Mouse (Mus musculus) thymus, adult 2 months (tissue): Measurements from ENCODE around the gene Ttc8.

Source experiments
- CTCF ChIP-seq: fragments of 200-500 bp; IDR thresholded peaks from 2 replicates; pipeline ENCODE4 v1.5.1; 2012; ENCODE audit warnings: mild to moderate bottlenecking, control low read depth, low read length, moderate library complexity, borderline replicate concordance; ENCODE audit not compliant: control insufficient read depth, poor library complexity, insufficient read depth; ENCODE audit errors: extremely low read depth
- POLR2A ChIP-seq: fragments of 200-500 bp; IDR thresholded peaks from 2 replicates; pipeline ENCODE4 v1.6.1; 2012; ENCODE audit warnings: mild to moderate bottlenecking, low read length, control low read depth, moderate library complexity; ENCODE audit not compliant: control insufficient read depth, poor library complexity, insufficient read depth; ENCODE audit errors: extremely low read depth

DNA sequence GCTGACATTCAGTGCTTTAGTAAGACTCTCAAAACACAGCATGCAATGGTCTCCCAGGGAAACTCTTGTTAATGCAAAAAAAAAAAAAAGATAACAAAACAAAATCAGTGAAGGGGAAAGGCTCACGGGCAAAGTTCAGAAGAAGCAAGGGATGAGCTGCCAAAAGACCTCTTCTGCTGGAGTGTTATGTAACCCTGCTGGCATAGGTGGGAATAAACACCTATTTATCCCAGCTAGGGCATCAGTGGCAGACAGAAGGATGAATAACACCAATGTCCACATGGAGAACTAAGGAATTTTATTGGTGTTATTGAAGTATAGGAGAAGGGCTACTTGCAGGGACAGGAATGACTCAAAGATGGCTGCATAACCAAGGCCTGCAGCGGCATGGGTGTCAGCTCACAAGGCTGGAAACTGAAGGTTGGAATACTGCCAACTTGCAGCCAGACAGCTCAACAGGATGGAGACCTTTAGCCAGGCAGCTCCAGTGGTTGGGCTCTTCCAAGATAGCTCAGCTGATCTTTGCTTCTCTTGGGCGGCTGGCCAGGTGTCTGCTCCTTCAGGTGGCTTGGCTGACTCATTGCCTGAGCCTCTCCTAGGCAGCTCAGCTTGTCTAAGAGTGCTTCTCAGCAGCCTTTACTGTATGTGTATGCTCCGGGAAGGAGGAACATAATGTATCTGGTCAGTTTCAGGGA, 45.2 kb downstream of the Ttc8 start:
- TF ChIP-seq CTCF, result no peak
- no peak for TF ChIP-seq POLR2A
